Mouse (Mus musculus) liver, embryonic 13.5 days (tissue): ENCODE results near the gene Rexo2. TPM values are rescaled to one million over a fixed set of nuclear protein-coding genes. Genes with fewer than 3 reads are reported as not detected.
A peak's percentile ranks its signal among the peaks of the same experiment; 100 is the strongest.
"Not testable (repeated sequence)": the region's sequence is repeated elsewhere in the genome, so short reads cannot be mapped to it uniquely, and the experiment has no call there.

Source experiments
- ATAC-seq: fragments of 200-750 bp; cut with Nextera tagmentation; 2 replicates; pipeline ENCODE4 v1.8.0; 2017; ENCODE audit warnings: low read depth, mild to moderate bottlenecking, moderate number of reproducible peaks, moderate library complexity
- DNase-seq: peaks from one replicate; pipeline ENCODE4 v3.0.0; 2022
- H3K27ac ChIP-seq: fragments of 300-500 bp; sonication (generic); 2 replicates; pipeline ENCODE4 v1.5.1; 2015; ENCODE audit warnings: moderate library complexity, mild to moderate bottlenecking, inconsistent platforms
- H3K27me3 ChIP-seq: fragments of 300-500 bp; sonication (generic); 2 replicates; pipeline ENCODE4 v1.6.1; 2015; ENCODE audit warnings: mild to moderate bottlenecking, inconsistent platforms
- H3K36me3 ChIP-seq: fragments of 300-500 bp; sonication (generic); 2 replicates; pipeline ENCODE4 v1.6.1; 2015; ENCODE audit warnings: mild to moderate bottlenecking, inconsistent platforms
- H3K4me1 ChIP-seq: fragments of 300-500 bp; sonication (generic); replicated peaks from 2 replicates; pipeline ENCODE4 v1.6.1; 2015; ENCODE audit warnings: inconsistent platforms
- H3K4me2 ChIP-seq: fragments of 300-500 bp; sonication (generic); 2 replicates; pipeline ENCODE4 v1.6.1; 2015; ENCODE audit warnings: inconsistent platforms, mild to moderate bottlenecking, moderate library complexity
- H3K4me3 ChIP-seq: fragments of 300-500 bp; sonication (generic); replicated peaks from 2 replicates; pipeline ENCODE4 v1.5.1; 2015; ENCODE audit warnings: mild to moderate bottlenecking, inconsistent platforms
- H3K9ac ChIP-seq: fragments of 300-500 bp; sonication (generic); 2 replicates; pipeline ENCODE4 v1.6.1; 2015; ENCODE audit warnings: mild to moderate bottlenecking, inconsistent platforms
- H3K9me3 ChIP-seq: fragments of 300-500 bp; sonication (generic); replicated peaks from 2 replicates; pipeline ENCODE4 v1.6.1; 2016; ENCODE audit warnings: inconsistent platforms
- WGBS: fragments of 180-500 bp; shearing (Covaris S2); methylation state at CpG from one replicate; pipeline ENCODE4 v1.1.7; 2015; ENCODE audit not compliant: insufficient replicate concordance; 5-methylcytosine and 5-hydroxymethylcytosine counted together
- polyA plus RNA-seq: library from polyadenylated mRNA; unstranded; fragments of >200 nt; fragmentation: Nextera tagmentation; extraction: Ambion mirVana; gene quantifications from 2 replicates; pipeline ENCODE4 v1.2.1, GENCODE M21; 2015

Gene Rexo2
- 153 and 162 TPM in 2 replicates for polyA plus RNA-seq

- Histone ChIP-seq H3K9ac (peak within 1 kb of the TSS; percentile 92), H3K4me3 (peak within 1 kb of the TSS; percentile 83), H3K4me1 (peaks cover 51% of the 10 kb centered on the region), H3K9me3 (no peaks in the 10 kb centered on the region), H3K36me3 (peaks cover 28% of the 10 kb centered on the region), H3K27me3 (no peaks in the 10 kb centered on the region), H3K4me2 (peak within 1 kb of the TSS; percentile 96), H3K27ac (peak within 1 kb of the TSS; percentile 82)
- DNase-seq = peak; percentile 92
- peak; percentile 98 for ATAC-seq
- 1% methylated on average over 49 of the region's 49 CpGs for WGBS
Measured at GRCm38 (mm10) chr9:48480411-48481213, at the start of gene Rexo2. Rexo2 (minus strand) TSS chr9:48480623.

- WGBS = 68% methylated on average over 4 of the region's 4 CpGs
- Histone ChIP-seq H3K9ac (no peak overlapping the region), H3K9me3 (no peaks in the 10 kb centered on the region), H3K4me2 (no peak overlapping the region), H3K27ac (no peak overlapping the region), H3K4me1 (no peaks in the 10 kb centered on the region), H3K27me3 (no peaks in the 10 kb centered on the region), H3K4me3 (no peak overlapping the region), H3K36me3 (no peaks in the 10 kb centered on the region)
- no peak for ATAC-seq
- DNase-seq = no peak
Measured at GRCm38 (mm10) chr9:48526520-48526919, 46.1 kb upstream of the Rexo2 start.

- DNase-seq (no peak), ATAC-seq (no peak)
- Histone ChIP-seq H3K4me3 (no peak overlapping the region), H3K36me3 (no peaks in the 10 kb centered on the region), H3K9ac (no peak overlapping the region), H3K27me3 (no peaks in the 10 kb centered on the region), H3K4me2 (no peak overlapping the region), H3K27ac (no peak overlapping the region), H3K4me1 (no peaks in the 10 kb centered on the region), H3K9me3 (no peaks in the 10 kb centered on the region)
- WGBS = 6% methylated on average over 1 of the region's 1 CpGs
Measured at GRCm38 (mm10) chr9:48525566-48525965, 45.1 kb upstream of the Rexo2 start.

- not testable (repeated sequence) for H3K27ac ChIP-seq, H3K9me3 ChIP-seq, ATAC-seq, H3K4me3 ChIP-seq, H3K36me3 ChIP-seq, H3K4me1 ChIP-seq, H3K4me2 ChIP-seq, H3K9ac ChIP-seq, DNase-seq, H3K27me3 ChIP-seq
- WGBS = 70% methylated on average over 4 of the region's 7 CpGs
Measured at GRCm38 (mm10) chr9:48520405-48520804, 40.0 kb upstream of the Rexo2 start.

- no peak overlapping the region for H3K9ac ChIP-seq
Measured at GRCm38 (mm10) chr9:48517372-48518130, 37.1 kb upstream of the Rexo2 start.

GRCm38 (mm10) chr9:48516615-48517371, 36.4 kb upstream of the Rexo2 start:
- 73% methylated on average over 11 of the region's 11 CpGs for WGBS
- Histone ChIP-seq H3K27ac (no peak overlapping the region), H3K36me3 (no peaks in the 10 kb centered on the region), H3K9me3 (no peaks in the 10 kb centered on the region), H3K4me3 (no peak overlapping the region), H3K27me3 (0 out of 2 replicates have a peak, but pooled peaks cover 7% of the 10 kb centered on the region), H3K9ac (no peak overlapping the region), H3K4me1 (no peaks in the 10 kb centered on the region), H3K4me2 (no peak overlapping the region)
- no peak for ATAC-seq
- no peak for DNase-seq

More at GRCm38 (mm10) chr9:48517372-48518130, 37.1 kb upstream of the Rexo2 start:
- no peaks in the 10 kb centered on the region for H3K9me3 ChIP-seq
- H3K27me3 ChIP-seq = 0 out of 2 replicates have a peak, but pooled peaks cover 7% of the 10 kb centered on the region
- no peak overlapping the region for H3K27ac ChIP-seq
- DNase-seq (no peak), ATAC-seq (no peak)
- no peak overlapping the region for H3K4me2 ChIP-seq
- H3K36me3 ChIP-seq = no peaks in the 10 kb centered on the region
- no peaks in the 10 kb centered on the region for H3K4me1 ChIP-seq
- H3K4me3 ChIP-seq = no peak overlapping the region
- 71% methylated on average over 19 of the region's 19 CpGs for WGBS

GRCm38 (mm10) chr9:48515332-48515731, 34.9 kb upstream of the Rexo2 start:
- ATAC-seq (no peak), DNase-seq (no peak)
- Histone ChIP-seq H3K4me3 (no peak overlapping the region), H3K27ac (no peak overlapping the region), H3K4me2 (no peak overlapping the region), H3K27me3 (0 out of 2 replicates have a peak, but pooled peaks cover 7% of the 10 kb centered on the region), H3K4me1 (no peaks in the 10 kb centered on the region), H3K36me3 (no peaks in the 10 kb centered on the region), H3K9ac (no peak overlapping the region), H3K9me3 (no peaks in the 10 kb centered on the region)
- 67% methylated on average over 1 of the region's 1 CpGs for WGBS

GRCm38 (mm10) chr9:48510134-48510533, 29.7 kb upstream of the Rexo2 start:
- H3K9ac ChIP-seq = no peak overlapping the region
- H3K27ac ChIP-seq = no peak overlapping the region
- WGBS = 54% methylated on average over 5 of the region's 5 CpGs
- H3K9me3 ChIP-seq = no peaks in the 10 kb centered on the region
- no peak for DNase-seq
- H3K4me2 ChIP-seq = no peak overlapping the region
- no peaks in the 10 kb centered on the region for H3K36me3 ChIP-seq
- no peaks in the 10 kb centered on the region for H3K4me1 ChIP-seq
- H3K4me3 ChIP-seq = no peak overlapping the region
- ATAC-seq = no peak
- H3K27me3 ChIP-seq = no peaks in the 10 kb centered on the region

GRCm38 (mm10) chr9:48504741-48505365, 24.4 kb upstream of the Rexo2 start:
- Histone ChIP-seq H3K36me3 (no peaks in the 10 kb centered on the region), H3K27me3 (peaks cover 3% of the 10 kb centered on the region), H3K9ac (no peak overlapping the region), H3K4me3 (no peak overlapping the region), H3K4me2 (no peak overlapping the region), H3K9me3 (no peaks in the 10 kb centered on the region), H3K4me1 (no peaks in the 10 kb centered on the region), H3K27ac (no peak overlapping the region)
- DNase-seq (no peak), ATAC-seq (no peak)
- 63% methylated on average over 8 of the region's 8 CpGs for WGBS

- WGBS = 57% methylated on average over 2 of the region's 2 CpGs
- H3K4me2 ChIP-seq = no peak overlapping the region
- H3K4me1 ChIP-seq = no peaks in the 10 kb centered on the region
- H3K27me3 ChIP-seq = peaks cover 3% of the 10 kb centered on the region
- H3K9ac ChIP-seq = no peak overlapping the region
- no peak overlapping the region for H3K4me3 ChIP-seq
- DNase-seq (no peak), ATAC-seq (no peak)
- H3K27ac ChIP-seq = no peak overlapping the region
- no peaks in the 10 kb centered on the region for H3K36me3 ChIP-seq
- H3K9me3 ChIP-seq = no peaks in the 10 kb centered on the region
Measured at GRCm38 (mm10) chr9:48503001-48503400, 22.6 kb upstream of the Rexo2 start.

GRCm38 (mm10) chr9:48501192-48501591, 20.8 kb upstream of the Rexo2 start:
- Histone ChIP-seq H3K36me3 (no peaks in the 10 kb centered on the region), H3K27me3 (peaks cover 3% of the 10 kb centered on the region), H3K4me2 (no peak overlapping the region), H3K9me3 (no peaks in the 10 kb centered on the region), H3K27ac (no peak overlapping the region), H3K4me1 (peaks cover 5% of the 10 kb centered on the region), H3K4me3 (no peak overlapping the region), H3K9ac (no peak overlapping the region)
- no peak for ATAC-seq
- DNase-seq = no peak
- 65% methylated on average over 7 of the region's 7 CpGs for WGBS
